Mouse (Mus musculus) ovary, postnatal 14 days (tissue): Measurements from ENCODE around the gene Dlg1.

Experiments used
- DNase-seq: peaks from one replicate; pipeline ENCODE4 v3.0.0; 2022; ENCODE audit warnings: low spot score

Gene Dlg1

DNA sequence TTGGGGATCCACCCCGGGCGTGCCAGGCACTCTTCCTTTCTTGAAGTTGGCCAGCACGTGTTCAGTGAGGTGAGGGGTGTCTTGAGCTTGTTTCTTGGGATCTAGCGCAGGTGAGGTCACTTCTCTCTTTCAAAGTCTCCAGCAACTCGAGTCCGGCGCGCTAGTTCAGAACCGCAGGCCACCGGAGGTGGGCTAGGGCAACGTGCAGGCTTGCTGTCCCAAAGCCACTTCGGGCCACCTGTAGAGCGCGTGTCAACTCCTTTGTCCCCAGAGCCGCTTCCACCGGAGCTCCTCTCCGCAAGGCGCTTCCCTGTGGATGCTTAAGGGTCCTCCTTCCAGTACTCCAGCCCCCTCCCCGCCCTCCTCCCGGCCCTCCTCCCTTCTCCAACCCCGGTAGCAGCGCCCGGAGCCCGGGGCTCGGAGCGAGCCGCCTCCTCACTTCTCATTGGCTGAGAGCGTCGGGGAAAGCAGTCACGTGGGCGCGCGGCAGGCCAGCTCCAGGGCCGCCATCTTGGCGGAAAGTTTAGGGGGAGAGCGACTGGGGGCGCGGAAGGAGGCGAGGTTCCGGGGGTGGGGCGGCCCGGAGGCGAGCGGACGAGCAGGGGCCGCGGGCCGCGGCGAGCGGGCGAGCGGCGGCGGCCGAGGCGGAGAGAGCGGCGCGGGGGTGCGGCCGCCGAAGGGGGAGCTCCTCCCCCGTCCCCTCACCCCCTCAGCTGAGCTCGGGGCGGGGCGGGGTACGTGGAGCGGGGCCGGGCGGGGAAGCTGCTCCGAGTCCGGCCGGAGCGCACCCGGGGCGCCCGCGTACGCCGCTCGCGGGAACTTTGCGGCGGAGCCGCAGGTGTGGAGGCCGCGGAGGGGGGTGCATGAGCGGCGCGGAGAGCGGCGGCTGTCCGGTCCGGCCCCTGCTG, at the start of gene Dlg1:
Dlg1 (plus strand) TSS at position 65 of the 908 bp plus-strand sequence.
- peak; percentile 71 for DNase-seq

DNA sequence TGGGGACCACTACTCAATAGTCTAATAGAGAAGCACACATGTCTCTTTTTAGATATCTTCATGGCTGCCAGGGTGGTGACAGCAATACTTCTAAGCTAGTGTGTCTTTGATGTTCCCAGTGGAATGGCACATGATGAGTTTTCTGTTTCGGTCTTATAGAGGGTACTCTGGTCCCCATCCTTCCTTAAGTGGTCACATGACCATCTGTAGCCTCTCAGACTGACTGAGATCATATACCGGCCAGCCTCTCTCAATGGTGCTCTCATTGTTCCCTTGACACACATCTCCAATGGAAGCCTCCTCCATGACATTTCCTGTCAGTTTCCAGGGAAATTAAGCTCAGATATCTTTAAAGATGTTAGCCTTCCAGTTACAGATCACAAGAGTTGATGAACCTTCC, 46.9 kb upstream of the Dlg1 start:
- DNase-seq, result no peak

DNA sequence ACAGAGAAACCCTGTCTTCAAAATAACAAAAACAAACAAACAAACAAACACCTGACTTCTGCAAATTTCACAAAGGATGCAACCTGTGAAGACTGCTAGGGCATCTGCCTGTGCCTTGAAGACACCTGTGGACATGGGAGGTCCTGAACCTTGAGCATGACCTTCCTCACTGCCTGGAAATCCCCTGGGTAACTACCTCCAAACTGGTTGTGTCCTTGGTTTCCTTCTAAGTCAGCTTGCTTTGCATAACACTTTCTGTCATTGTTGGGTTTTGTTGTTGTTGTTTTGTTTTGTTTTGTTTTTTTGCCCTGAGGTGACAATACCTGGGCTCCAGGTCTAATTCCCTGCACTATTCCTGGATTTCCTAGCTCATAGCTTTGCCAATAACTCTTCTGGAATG, 46.1 kb upstream of the Dlg1 start:
- DNase-seq, result no peak

DNA sequence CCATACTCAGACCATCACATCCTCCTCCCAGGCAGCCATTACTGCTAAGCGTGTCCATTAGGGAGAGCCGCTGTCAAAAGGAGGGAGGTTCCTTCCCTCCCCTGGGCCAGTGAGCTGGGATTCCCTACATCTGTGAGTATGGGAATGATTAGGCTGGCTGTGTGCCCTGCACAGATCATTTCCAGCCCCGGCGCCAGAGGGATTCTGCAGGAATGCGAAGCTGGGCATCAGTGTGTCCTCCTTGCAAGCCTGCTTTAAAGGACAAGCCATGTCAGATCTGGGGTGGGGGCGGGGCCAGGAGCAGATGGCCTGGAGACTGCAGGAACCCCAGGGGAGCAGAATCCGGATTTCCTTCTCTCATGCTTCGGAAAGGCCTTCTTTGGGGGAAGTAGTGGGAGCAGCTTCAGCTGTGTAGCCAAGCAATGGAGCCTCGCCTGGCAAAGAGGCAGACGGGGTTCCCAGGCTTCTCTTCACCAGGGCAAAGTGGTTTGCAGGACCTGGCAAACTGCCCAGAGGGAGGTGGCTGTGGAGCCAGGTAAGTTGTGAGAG, 45.3 kb upstream of the Dlg1 start:
- peak; percentile 62 for DNase-seq

DNA sequence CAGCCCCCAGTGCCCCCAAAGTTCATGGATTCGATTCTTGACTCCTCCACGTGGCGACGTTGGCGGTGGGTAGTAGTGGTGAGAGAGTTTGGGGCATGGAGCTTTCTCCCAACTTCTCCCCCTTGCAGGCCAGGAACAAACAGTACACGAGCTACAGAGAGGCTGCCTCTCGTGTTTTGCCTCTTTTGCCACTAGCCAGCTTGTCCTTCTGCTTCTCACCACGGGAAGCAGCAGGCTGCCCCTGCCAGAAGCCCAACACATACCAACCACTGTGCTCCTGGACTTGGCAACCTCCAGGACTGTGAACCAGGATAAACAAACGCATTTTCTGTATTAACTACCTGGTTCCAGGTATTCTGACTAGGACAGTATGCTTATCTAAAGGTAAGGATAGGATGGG, 44.6 kb upstream of the Dlg1 start:
- DNase-seq, result no peak

DNA sequence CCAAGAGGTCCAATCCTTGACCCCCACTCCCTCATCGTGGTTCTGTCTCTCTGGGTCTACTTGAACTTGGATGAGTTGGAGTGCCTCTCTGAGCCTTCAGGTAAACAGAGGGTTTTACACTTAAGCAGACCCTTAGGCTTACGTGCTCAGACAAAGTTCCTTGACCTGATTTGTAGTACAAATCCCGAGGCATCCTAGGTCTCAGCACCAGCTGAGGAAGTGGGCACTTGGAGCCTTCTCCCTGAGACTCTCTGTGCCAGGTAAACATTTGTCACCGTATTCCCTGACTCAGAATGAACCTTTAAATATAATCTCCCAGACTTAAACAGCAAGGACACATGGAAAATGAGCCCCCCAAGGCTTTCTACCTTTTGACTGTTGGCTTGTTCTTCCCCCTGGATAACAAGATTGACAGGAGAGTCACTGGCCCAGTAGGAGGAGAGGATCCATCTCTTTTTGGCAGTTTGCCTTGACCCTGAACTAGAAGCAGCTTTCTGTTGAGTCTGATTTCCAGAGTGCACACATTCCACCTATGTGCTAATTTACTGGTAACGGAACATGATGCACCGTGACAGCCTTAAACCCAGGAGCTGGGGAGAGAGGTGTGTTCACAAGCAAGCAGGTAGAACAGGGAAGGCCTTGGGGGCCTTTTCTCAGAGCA, 43.4 kb upstream of the Dlg1 start:
- no peak for DNase-seq

DNA sequence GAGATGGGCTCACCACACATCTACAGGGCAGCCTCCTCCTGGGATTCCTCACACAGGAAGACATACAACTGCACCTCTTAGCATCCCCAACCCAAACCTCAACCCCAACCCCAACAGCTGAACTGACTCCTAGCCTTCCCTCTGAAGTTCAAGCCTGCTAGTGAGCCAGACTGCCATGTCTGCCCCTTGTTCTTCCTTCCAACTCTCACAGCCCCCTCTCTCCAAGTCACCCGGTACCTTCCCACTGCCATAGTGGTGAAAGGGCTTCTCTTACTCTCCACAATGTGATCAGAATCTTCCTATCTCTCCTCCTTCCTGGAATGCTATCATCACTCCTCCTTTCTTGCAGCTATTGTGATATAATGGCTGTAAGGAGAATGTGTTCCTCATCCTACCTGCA, 40.9 kb upstream of the Dlg1 start:
- no peak for DNase-seq

DNA sequence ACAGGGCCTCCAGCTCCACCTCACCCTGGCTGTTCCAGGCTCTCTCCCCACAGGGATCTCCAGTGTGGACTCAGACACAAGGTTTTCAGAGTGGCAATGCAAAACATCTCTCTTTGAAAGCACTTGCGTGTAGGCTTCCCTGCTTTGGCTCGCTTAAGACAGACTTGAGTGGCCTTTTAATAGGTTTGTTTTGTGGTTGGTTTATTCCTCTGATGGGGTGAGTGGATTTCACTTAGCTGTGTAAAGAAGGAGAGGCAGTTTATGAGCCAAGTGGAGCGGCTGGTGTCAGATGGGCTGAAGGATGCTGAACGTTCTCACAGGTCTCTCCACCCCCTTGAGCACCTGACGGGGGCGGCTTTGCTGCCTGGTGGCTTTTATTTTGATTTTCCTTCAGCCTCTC, 40.1 kb upstream of the Dlg1 start:
- no peak for DNase-seq

DNA sequence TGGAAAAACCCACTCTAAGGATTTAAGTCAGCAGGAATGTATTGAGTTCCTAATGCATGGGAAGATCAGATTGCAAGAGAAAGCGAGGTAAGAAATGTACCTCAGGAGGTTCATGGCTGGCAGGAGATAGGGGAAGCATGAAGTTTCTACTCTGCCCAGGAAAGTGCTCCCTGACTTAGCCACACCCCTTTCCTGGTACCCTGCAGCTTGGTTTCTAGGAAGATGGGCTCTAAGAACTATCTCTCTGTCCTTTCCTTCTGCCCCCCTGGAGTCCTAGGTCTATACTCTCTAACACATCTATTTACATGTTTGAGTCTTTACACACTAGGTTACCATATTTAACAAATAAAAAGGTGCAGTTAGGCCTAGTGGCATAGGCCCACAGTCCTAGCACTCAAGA, 38.5 kb upstream of the Dlg1 start:
- DNase-seq, result no peak

DNA sequence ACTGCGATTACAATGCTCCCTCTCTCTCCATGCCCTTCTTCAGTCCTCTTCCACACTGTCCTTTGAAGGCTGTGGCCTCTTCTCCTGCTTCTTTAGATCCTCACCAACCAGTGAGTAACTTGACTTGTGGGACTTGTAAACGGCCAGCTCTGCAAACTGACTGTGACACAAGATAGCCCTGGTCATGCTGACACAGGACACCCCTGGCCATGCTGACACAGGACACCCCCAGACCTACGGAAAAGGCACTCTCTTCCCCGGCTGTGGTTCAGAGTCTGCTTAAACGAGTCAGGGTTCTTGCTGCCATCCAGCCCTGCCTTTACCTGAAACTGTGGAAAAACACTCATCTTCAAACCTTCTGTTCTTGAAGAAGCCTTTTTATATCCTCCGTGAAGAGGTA, 36.9 kb upstream of the Dlg1 start:
- DNase-seq, result no peak

DNA sequence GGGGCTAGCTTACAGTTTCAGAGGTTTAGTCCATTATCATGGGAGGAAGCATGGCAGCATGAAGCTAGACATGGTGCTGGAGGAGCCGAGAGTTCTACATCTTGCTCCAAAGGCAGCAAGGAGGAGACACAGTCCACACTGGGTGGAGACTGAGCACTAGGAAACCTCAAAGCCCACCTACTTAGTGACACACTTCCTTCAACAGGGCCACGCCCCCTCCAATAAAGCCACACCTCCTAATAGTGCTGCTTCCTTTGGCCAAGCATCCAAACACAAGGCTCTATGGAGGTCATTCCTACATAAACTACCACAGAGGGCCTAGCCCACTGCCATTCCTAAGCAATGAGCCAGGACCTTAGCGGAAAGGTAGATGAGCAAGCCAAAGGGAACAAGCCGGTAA, 32.9 kb upstream of the Dlg1 start:
- no peak for DNase-seq

DNA sequence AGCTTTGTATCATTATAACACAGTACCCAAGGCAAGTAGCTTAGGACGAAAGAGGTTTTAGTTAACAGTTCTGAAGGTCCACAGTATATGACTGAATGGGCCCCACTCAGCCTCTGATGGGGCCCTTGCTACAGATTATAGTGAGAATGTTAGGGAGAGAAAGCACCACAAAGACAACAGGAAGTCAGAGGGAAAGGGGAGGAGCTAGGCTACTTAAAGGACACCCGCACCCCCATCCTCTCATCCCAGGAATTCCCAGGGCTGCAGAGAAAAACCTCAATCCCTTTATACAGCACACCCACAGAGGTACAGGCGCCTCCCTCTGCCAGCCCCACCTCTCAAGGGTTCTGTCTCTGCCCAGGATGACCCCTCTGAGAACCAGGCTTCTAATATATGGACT, 32.2 kb upstream of the Dlg1 start:
- no peak for DNase-seq

DNA sequence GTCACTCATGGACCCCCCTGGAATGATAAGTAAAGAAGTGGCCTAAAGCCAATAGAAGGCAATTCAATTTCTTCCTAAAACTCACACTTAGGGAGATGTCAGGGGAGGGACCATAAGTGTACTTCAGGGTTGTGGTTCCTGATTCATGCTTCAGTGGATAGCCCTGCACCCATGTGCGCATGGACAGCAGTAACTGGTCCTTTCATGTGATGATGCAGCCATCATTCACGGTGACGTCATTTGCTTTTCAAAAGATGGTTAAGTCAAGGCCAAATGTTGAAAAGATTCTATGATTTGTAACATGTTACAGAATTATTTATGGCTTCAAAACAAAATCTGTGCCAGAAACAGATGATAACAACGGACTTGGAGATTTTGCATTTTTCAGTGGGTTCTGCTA, 28.9 kb upstream of the Dlg1 start:
- no peak for DNase-seq

DNA sequence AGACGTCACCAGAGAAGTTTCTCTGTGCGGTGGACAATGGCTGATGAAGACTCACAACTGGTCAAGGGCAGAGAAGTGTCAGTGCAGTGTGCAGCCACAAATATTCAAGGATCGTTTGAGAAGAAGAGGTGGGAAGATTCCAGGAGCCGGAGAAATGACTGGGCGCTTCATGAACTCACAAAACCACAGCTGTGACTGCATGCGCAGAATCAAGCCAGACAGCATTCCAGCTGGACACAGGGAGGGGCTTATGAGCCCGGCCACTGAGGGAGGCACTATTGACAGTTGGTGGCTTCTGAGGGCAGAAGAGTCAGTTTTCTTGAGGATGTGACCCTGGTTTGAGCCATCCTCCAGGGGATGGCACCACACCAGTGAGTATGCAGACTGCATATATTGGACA, 24.9 kb upstream of the Dlg1 start:
- no peak for DNase-seq

DNA sequence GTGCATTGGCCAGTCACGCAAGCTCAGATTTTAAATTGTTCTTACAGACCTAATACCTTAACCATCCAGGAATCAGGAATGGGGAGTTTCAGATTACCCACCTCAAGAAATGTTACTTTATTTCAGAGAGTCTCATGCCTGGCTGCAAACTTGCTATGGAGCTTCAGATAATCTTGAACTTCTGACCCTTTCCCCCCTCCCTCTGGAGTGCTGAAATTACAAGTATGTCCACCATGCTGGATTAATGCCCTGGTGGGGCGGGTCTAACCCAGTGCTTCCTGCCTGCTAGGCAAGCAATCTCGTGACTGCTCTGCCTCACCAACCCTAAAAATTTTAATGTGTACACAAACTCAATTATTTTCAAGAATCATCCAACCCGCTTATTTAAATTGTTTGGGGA, 23.3 kb upstream of the Dlg1 start:
- no peak for DNase-seq

DNA sequence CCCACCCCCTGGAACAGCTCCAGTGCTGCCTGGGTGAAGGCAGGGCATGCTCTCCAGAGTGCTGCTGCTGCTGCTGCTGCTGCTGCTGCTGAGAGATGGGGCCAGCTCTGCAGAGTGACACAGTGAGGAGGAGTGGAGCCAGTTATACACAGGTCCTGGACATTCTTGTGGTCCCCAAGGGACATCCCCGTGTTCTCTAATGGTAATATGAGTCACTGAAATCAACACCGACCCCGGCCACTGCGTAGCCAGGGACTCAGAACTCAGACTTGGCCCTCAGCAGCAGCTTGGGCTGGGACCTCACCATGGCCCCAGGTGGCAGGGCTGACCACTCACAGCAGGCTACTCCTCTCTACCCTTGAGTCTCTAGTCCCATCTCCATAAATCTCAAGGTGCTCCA, 21.5 kb upstream of the Dlg1 start:
- DNase-seq, result no peak

DNA sequence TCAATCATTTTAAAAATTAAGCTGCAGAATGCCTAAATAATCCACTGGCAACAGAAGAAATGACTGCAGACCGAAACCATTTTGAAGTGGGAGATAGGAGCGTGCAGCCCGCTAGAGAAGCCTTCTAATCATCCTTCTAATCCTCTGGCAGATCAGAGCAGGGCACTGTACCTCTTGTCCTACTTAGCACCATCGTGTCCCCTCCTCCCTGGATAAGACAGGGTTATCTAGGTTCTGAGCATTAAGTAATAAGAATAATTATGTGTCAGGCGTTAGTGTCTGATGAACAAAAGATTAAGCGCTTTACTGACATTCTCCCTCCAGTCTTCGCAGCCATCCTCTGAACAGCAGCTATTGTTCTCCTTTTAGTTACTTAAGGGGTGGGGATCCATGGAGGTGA, 16.0 kb upstream of the Dlg1 start:
- DNase-seq, result no peak

DNA sequence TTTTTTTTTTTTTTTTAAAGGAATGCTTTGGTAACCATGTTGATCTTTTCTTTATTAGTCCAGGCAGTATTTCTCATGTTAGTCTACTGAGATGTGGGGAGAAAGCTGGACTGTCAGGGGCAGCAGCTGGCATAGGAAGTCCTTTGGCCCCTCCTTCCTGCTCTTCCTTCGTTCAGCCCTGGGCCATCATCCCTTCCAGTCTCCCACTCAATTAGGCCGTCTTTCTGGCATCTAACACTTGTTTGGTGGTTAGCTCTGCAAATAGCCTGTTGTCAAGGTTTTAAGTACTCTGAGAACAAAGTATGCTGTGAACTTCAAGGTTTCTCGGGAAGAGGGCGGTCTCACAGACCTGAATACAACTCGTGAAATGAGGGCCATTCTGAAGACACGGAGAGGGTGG, 12.5 kb upstream of the Dlg1 start:
- no peak for DNase-seq

DNA sequence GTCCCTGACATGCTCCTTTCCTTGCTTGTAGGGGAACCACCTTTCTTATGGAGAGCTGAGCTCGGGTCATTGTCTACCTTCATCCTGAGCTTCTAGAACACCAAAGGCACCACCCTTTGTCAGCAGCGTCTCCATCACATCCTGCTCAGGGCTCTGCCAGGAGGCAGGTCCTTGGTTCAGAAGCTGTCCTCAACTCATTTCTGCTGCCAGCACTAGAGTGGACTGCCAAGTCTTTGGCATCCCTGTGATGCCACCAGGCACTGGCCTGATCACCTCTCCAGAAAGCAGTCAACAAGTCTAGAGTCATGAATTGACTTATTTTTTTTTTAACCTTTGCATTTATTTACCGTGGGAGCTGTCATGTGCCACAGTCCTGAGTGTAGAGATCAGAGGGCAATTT, 11.7 kb upstream of the Dlg1 start:
- DNase-seq, result no peak

DNA sequence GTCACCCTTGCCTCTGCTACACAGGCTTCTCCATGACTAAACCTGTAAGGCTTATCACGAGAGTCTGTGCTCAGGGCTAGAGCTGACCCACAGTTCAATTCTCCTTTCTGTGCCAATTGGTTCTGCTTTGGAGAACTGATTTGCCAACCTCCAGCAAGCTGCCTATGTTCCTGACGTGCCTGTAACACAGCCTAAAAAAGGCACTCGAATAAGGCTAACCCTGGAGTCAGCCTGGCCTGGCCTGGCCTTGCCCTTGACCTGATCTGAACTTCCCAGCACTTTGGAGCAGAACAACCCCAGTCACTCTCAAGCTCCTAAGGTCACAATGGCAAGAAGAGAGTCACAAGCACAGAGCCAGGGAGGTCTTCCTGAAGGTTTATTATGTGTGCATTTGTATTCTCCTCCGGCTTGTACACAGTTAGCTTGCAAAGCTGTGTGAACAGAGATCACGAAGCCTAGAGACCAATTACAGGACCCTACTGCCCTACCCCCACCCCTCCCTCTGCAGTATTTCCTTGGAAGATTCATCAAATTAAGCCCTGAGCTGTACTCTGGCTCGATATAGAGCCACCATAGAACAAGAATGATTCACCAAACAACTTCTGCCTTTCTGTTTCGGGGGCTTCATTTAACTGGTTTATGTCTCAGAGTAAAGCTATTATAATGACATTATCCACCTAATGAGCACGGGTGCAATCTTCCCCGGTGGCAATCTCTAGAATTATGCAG, 11.0 kb upstream of the Dlg1 start:
- no peak for DNase-seq

DNA sequence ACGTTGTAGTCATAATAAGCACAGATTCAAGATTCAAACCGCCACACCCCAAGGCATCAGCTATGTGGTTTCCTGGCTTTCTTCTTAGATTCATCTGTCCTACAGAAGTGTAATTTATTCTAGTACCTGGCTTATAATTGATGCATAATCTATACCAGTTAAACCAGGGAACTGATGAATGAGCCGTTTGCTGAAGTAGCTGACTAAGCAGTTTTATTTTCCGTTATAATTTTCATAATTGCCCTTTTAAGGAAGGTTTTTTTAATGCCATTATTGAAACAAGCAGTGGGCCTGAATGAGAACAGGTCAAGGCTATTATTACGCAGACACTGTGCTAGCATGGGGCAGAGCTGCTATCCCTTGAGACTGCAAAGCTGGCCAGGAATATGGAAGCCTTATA, 9.6 kb upstream of the Dlg1 start:
- no peak for DNase-seq

DNA sequence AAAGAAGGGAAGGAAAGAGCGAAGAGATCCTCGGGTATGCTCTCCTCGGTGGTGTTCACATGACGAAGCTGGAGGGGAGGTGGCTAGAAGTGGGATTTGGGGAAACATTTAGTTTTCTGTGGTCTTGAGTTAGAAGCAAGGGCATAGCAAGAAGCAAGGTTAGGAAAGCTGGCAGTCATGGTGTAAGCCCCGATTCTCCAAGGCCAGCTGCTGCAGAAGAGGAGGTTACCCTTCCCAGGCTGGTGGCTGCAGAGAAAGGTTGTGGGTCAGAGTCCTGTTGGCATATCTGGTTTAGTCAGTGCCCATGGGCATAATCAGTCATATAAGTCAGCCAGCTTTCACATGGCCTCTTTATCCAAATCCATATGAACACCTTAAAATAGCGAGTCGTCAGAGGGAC, 9.2 kb upstream of the Dlg1 start:
- DNase-seq, result no peak

DNA sequence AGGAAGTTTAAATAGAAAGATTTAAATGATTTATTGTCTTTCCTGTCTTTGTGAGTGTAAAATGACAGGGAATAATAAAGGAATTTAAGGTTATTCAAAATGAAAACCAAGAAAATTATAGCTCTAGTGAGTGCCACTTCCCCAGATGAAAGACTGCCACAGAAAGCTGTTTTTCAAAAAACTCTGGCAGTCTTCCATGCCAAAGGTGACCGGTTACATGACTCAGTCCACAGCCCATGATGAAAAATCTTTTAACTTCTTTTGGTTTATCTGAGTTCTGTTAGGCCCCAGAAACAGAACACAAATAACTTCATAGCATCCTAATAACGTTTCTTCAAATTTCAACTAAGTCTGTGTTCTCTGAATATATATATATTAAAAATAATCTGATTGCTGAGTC, 7.7 kb upstream of the Dlg1 start:
- DNase-seq, result no peak
